ENCODE assay signal across 23 mouse cellular contexts in the genomic region with DNA sequence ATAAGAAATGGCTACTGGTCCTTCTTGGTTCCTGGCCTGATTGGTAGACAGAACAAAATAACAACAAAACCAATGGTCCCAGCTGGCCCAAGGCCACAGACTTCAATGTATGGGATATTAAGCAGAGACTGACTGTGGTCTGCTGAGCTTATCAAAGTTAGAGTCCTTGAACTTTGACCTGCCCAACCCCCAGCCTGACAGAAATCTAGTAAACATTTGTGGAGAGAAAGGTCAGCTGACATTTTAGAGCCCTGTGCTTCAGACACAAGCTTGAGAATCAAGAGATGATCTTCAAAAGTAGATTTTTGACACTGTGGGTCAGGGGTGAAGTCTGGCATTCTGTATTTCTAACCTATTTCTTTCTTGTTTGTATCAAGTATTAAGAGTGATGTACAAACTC. TPM values are rescaled to one million over a fixed set of nuclear protein-coding genes. Genes with fewer than 3 reads are reported as not detected.
A peak's percentile ranks its signal among the peaks of the same experiment; 100 is the strongest.
DNase-seq lines count a peak whose midpoint lies in the region; ATAC-seq and TF ChIP-seq lines count a peak whose summit lies in the region.
"Had no signal": no experiment of that assay in that cellular context is flagged by ENCODE, and none has a peak within 500 bp of the region (broad histone marks: within the 10 kb centered on the region; RNA-seq: fewer than 3 reads in every experiment).

No protein-coding gene starts in this region.

- no peak for TF ChIP-seq CTCF in liver, postnatal 0 days (IDR thresholded peaks at IDR 0.05; ENCODE audit: low read depth)

- no peaks in the 10 kb centered on the region for H3K36me3 ChIP-seq in kidney, embryonic 14.5 days (ENCODE audit: control insufficient read depth, insufficient read depth, low read length)
- H3K36me3 ChIP-seq in liver, embryonic 11.5 days (ENCODE audit: control insufficient read depth, insufficient read depth, low read length): no peaks in the 10 kb centered on the region
- H3K36me3 ChIP-seq in liver, postnatal 0 days (replicated peaks; ENCODE audit: insufficient read depth, low read length): no peaks in the 10 kb centered on the region
- H3K36me3 ChIP-seq: embryonic facial prominence, embryonic 10.5 days; heart, embryonic 15.5 days had no signal

- DNase-seq in embryo, embryonic 10 days (ENCODE audit: low spot score): peak; percentile 8
- DNase-seq in embryo, embryonic 10.5 days (ENCODE audit: low spot score): no peak
- DNase-seq in kidney, adult 9 months: peak; percentile 49
- no peak for DNase-seq in liver, embryonic 11.5 days (ENCODE audit: low spot score)
- DNase-seq in liver, postnatal 0 days: peak; percentile 45
- DNase-seq in right cerebral cortex, postnatal 4 days: no peak
- DNase-seq in thymus, postnatal 25 days: no peak
- DNase-seq: adrenal gland, postnatal 14 days; cerebellum, adult 9-10 months; heart, postnatal 4 days; midbrain, embryonic 14.5 days had no signal

- no peak for TF ChIP-seq EP300 in liver, postnatal 0 days (IDR thresholded peaks at IDR 0.05; ENCODE audit: low read depth)

- H3K4me3 ChIP-seq in kidney, embryonic 14.5 days (ENCODE audit: low read length): no peak overlapping the region
- H3K4me3 ChIP-seq in liver, embryonic 11.5 days (ENCODE audit: low read depth, low read length): no peak overlapping the region
- H3K4me3 ChIP-seq in liver, postnatal 0 days (ENCODE audit: low read depth, low read length): peak overlapping the region; percentile 20; the same call in 1 of the 2 replicates
- H3K4me3 ChIP-seq: embryonic facial prominence, embryonic 10.5 days; heart, embryonic 15.5 days; limb, embryonic 13.5 days had no signal

- no peaks in the 10 kb centered on the region for H3K4me1 ChIP-seq in kidney, embryonic 14.5 days (ENCODE audit: control insufficient read depth, insufficient read depth, low read length)
- H3K4me1 ChIP-seq in liver, embryonic 11.5 days (replicated peaks; ENCODE audit: control insufficient read depth, insufficient read depth, low read length): 0 out of 2 replicates have a peak, but pooled peaks cover 2% of the 10 kb centered on the region
- H3K4me1 ChIP-seq in liver, postnatal 0 days (ENCODE audit: insufficient read depth): peaks cover 20% of the 10 kb centered on the region

- H3K27me3 ChIP-seq in kidney, embryonic 14.5 days (ENCODE audit: control insufficient read depth, insufficient read depth, low read length): no peaks in the 10 kb centered on the region
- H3K27me3 ChIP-seq in liver, embryonic 11.5 days (replicated peaks; ENCODE audit: control insufficient read depth, insufficient read depth, low read length): no peaks in the 10 kb centered on the region
- no peaks in the 10 kb centered on the region for H3K27me3 ChIP-seq in liver, postnatal 0 days (ENCODE audit: insufficient read depth, low read length)
- H3K27me3 ChIP-seq: heart, embryonic 15.5 days; limb, embryonic 13.5 days had no signal

- no peak overlapping the region for H3K4me2 ChIP-seq in kidney, embryonic 14.5 days (replicated peaks; ENCODE audit: low read depth, low read length)
- H3K4me2 ChIP-seq in liver, embryonic 11.5 days: peak overlapping the region; percentile 7
- H3K4me2 ChIP-seq in liver, postnatal 0 days (ENCODE audit: low read depth, low read length): peak overlapping the region; percentile 69
- H3K4me2 ChIP-seq: heart, embryonic 15.5 days; hindbrain, embryonic 14.5 days; limb, embryonic 13.5 days had no signal

- no peak for ATAC-seq in kidney, embryonic 14.5 days (ENCODE audit: low FRiP score, low TSS enrichment)
- no peak for ATAC-seq in liver, embryonic 11.5 days (replicated peaks; ENCODE audit: low FRiP score)
- ATAC-seq in liver, postnatal 0 days: no peak
- ATAC-seq: forebrain, embryonic 16.5 days; inflammation-experienced regulatory T-cells, adult 6 months had no signal

- H3K9ac ChIP-seq in kidney, embryonic 14.5 days (ENCODE audit: low read depth, low read length): no peak overlapping the region
- H3K9ac ChIP-seq in liver, embryonic 11.5 days (ENCODE audit: low read depth, low read length): no peak overlapping the region
- no peak overlapping the region for H3K9ac ChIP-seq in liver, postnatal 0 days (replicated peaks)
- H3K9ac ChIP-seq: heart, embryonic 15.5 days; hindbrain, embryonic 14.5 days; limb, embryonic 13.5 days had no signal

- no peak overlapping the region for H3K27ac ChIP-seq in kidney, embryonic 14.5 days (ENCODE audit: low read depth, low read length)
- no peak overlapping the region for H3K27ac ChIP-seq in liver, embryonic 11.5 days (ENCODE audit: low read depth, low read length)
- H3K27ac ChIP-seq in liver, postnatal 0 days (ENCODE audit: low read depth): peak overlapping the region; percentile 58
- H3K27ac ChIP-seq: embryonic facial prominence, embryonic 10.5 days; heart, embryonic 15.5 days; hindbrain, embryonic 14.5 days; limb, embryonic 13.5 days had no signal

- H3K9me3 ChIP-seq in kidney, embryonic 14.5 days (ENCODE audit: control insufficient read depth, low read length): no peaks in the 10 kb centered on the region
- H3K9me3 ChIP-seq in liver, embryonic 11.5 days (ENCODE audit: control insufficient read depth, low read length): no peaks in the 10 kb centered on the region
- no peaks in the 10 kb centered on the region for H3K9me3 ChIP-seq in liver, postnatal 0 days (ENCODE audit: low read length)
- H3K9me3 ChIP-seq: embryonic facial prominence, embryonic 10.5 days; heart, embryonic 15.5 days; limb, embryonic 13.5 days had no signal

RNA-seq across cellular contexts. Expression of a gene that starts 1.7 kb away (rescaled TPM):
- polyA plus RNA-seq in kidney, embryonic 14.5 days (2014; fragmentation: Nextera tagmentation; extraction: Ambion mirVana): 4.4 and 5.9 TPM in 2 replicates
- 8.8 and 9.1 TPM in 2 replicates for polyA plus RNA-seq in liver, embryonic 11.5 days (2014; fragmentation: Nextera tagmentation; extraction: Ambion mirVana)
- polyA plus RNA-seq in liver, postnatal 0 days (2015; fragmentation: Nextera tagmentation; extraction: Ambion mirVana): 7.7 and 8.3 TPM in 2 replicates

RNA-seq across cellular contexts. Expression of a gene that starts 28.2 kb away (rescaled TPM):
- not detected in 2 replicates for polyA plus RNA-seq in kidney, embryonic 14.5 days (2014; fragmentation: Nextera tagmentation; extraction: Ambion mirVana)
- 0.19 TPM in 1 of 2 replicates, not detected in the other for polyA plus RNA-seq in liver, embryonic 11.5 days (2014; fragmentation: Nextera tagmentation; extraction: Ambion mirVana)
- polyA plus RNA-seq in liver, postnatal 0 days (2015; fragmentation: Nextera tagmentation; extraction: Ambion mirVana): 0.08 TPM in 1 of 2 replicates, not detected in the other
- polyA plus RNA-seq: brain, embryonic 14.5 days; embryonic facial prominence, embryonic 10.5 days; forebrain, embryonic 16.5 days; heart, embryonic 15.5 days; hindbrain, embryonic 14.5 days; inflammation-experienced regulatory T-cells, adult 6 months; lung, embryonic 16.5 days; midbrain, embryonic 14.5 days; neural tube, embryonic 11.5 days; thymus, postnatal 0 days; urinary bladder, adult 2 months had no signal

RNA-seq across cellular contexts. Expression of a gene that starts 29.5 kb away (rescaled TPM):
- polyA plus RNA-seq in kidney, embryonic 14.5 days (2014; fragmentation: Nextera tagmentation; extraction: Ambion mirVana): 17.5 and 24.8 TPM in 2 replicates
- polyA plus RNA-seq in liver, embryonic 11.5 days (2014; fragmentation: Nextera tagmentation; extraction: Ambion mirVana): 5.0 and 5.5 TPM in 2 replicates
- polyA plus RNA-seq in liver, postnatal 0 days (2015; fragmentation: Nextera tagmentation; extraction: Ambion mirVana): 1.5 and 1.6 TPM in 2 replicates
- polyA plus RNA-seq: inflammation-experienced regulatory T-cells, adult 6 months had no signal

Comparison
In these comparisons a context has a peak if more than half of its experiments do, and no peak if none do; other contexts are left out.
1. DNase-seq: peak in embryo, embryonic 10 days (single experiment), kidney, adult 9 months (single experiment) and liver, postnatal 0 days (single experiment); none in embryo, embryonic 10.5 days (single experiment), liver, embryonic 11.5 days (single experiment), right cerebral cortex, postnatal 4 days (single experiment) and thymus, postnatal 25 days (single experiment).